Mouse (Mus musculus): ENCODE results near the gene Hirip3.

- no peak for TF ChIP-seq GATA1 (IDR thresholded peaks at IDR 0.05; ENCODE audit: low read depth, low read length)
- no peak for TF ChIP-seq BHLHE40 (IDR thresholded peaks at IDR 0.05; ENCODE audit: borderline replicate concordance, low read depth, low read length)
- no peak for TF ChIP-seq KAT2A (conservative IDR thresholded peaks at IDR 0.05; ENCODE audit: low read depth, low read length)
- TF ChIP-seq USF2 (IDR thresholded peaks at IDR 0.05; ENCODE audit: borderline replicate concordance in 1 of 2, insufficient read depth in 1 of 2, low read depth in 1 of 2, low read length in 2 of 2) = no peak
- TF ChIP-seq UBTF (IDR thresholded peaks at IDR 0.05; ENCODE audit: borderline replicate concordance, insufficient read depth, low read depth, low read length) = no peak
These were observed 39.0 kb upstream of the Hirip3 start for GRCm38 (mm10) chr7:126822741-126823140.

Measured in MEL (cell line).